Mouse (Mus musculus): ENCODE measurements around the gene Kctd5. TPM values are rescaled to one million over a fixed set of nuclear protein-coding genes. Genes with fewer than 3 reads are reported as not detected.

The Kctd5 gene
- total RNA-seq, 2 experiments from 2014 or later, result 71.8 to 72.0 TPM

Small RNA genes within 50 kb of the gene (microRNA-seq; reads per million reads assigned to microRNA genes)
- 0 reads per million in 2 experiments for gene Gm27700

Other genes starting within 250 kb of the Kctd5 start
- gene Elob, start 244.3 kb downstream of the Kctd5 start, total RNA-seq (2021), result 100 to 1,000 TPM; 402 to 410 TPM
- not detected for gene Prss33, start 237.4 kb downstream of the Kctd5 start, total RNA-seq (2021)
- under 1 TPM; 0.21 to 0.45 TPM for gene Prss32, start 229.6 kb downstream of the Kctd5 start, total RNA-seq (2021)
- gene Prss41, start 229.3 kb downstream of the Kctd5 start, total RNA-seq (2021), result 1 to 10 TPM; 2.2 to 3.1 TPM
- gene Prss21, start 205.4 kb downstream of the Kctd5 start, total RNA-seq (2021), result not detected
- gene Dcpp1, start 192.6 kb downstream of the Kctd5 start, total RNA-seq (2021), result not detected
- gene Dcpp2, start 192.6 kb downstream of the Kctd5 start, total RNA-seq (2021), result not detected
- gene Dcpp3, start 156.0 kb downstream of the Kctd5 start, total RNA-seq (2021), result not detected
- gene Sbp, start 131.8 kb downstream of the Kctd5 start, total RNA-seq (2021), result not detected
- not detected for gene Sbpl, start 118.2 kb downstream of the Kctd5 start, total RNA-seq (2021)
- under 1 TPM in 1 of 2 experiments, not detected in 1; 0.45 TPM for gene Prss30, start 92.9 kb downstream of the Kctd5 start, total RNA-seq (2021)
- not detected for gene Prss22, start 75.4 kb downstream of the Kctd5 start, total RNA-seq (2021)
- gene Prss27, start 35.3 kb downstream of the Kctd5 start, total RNA-seq (2021), result not detected
- gene Pdpk1, start 77.4 kb upstream of the Kctd5 start, total RNA-seq (2021), result 10 to 100 TPM; 78.4 to 90.2 TPM
- gene Amdhd2, start 90.3 kb upstream of the Kctd5 start, total RNA-seq (2021), result 10 to 100 TPM; 33.8 to 40.1 TPM
- 1,000 to 10,000 TPM; 1,281 to 1,362 TPM for gene Atp6v0c, start 96.2 kb upstream of the Kctd5 start, total RNA-seq (2021)
- 10 to 100 TPM; 77.7 to 87.8 TPM for gene Tbc1d24, start 132.1 kb upstream of the Kctd5 start, total RNA-seq (2021)
- gene Ntn3, start 136.0 kb upstream of the Kctd5 start, total RNA-seq (2021), result 10 to 100 TPM; 13.5 to 14.4 TPM
- gene Tedc2, start 147.4 kb upstream of the Kctd5 start, total RNA-seq (2021), result 10 to 100 TPM in 1 of 2 experiments, 1 to 10 TPM in 1; 9.1 to 13.0 TPM
- 1 to 10 TPM; 7.4 to 7.9 TPM for gene Ccnf, start 178.0 kb upstream of the Kctd5 start, total RNA-seq (2021)

All from layer of hippocampus, postnatal 10 days (tissue).